17 mouse cellular contexts compared by ENCODE assay signal in the genomic region with DNA sequence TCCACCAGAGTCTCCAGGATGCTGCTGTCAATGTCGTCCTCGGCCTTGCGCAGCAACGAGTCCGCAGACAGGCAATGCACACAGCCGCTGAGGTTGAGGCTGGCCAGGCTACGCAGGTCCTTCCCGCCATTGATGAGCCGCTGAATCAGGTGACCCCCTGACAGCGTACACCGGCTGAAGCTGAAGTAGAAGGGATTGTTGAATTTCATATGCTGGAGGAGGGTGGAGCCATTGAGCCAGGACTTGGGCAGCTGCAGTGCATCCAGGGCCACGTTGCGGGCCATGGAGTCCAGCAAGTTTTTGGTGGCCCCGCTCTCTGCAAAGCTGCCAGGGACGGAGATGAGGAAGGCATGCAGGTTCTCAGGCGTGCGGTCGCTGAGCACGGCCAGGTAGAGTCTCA. TPM values are rescaled to one million over a fixed set of nuclear protein-coding genes. Genes with fewer than 3 reads are reported as not detected.
DNase-seq lines count a peak whose midpoint lies in the region; TF ChIP-seq lines count a peak whose summit lies in the region.
"Had no signal": no experiment of that assay in that cellular context is flagged by ENCODE, and none has a peak within 500 bp of the region (broad histone marks: within the 10 kb centered on the region; RNA-seq: fewer than 3 reads in every experiment).

No protein-coding gene starts in this region.

- peak overlapping the region; percentile 74 for H3K4me3 ChIP-seq in E14TG2a.4 (replicated peaks; ENCODE audit: low read length)
- H3K4me3 ChIP-seq in ES-Bruce4 (ENCODE audit: low read depth, low read length), result peak overlapping the region; percentile 9
- H3K4me3 ChIP-seq: forebrain, embryonic 10.5 days; forebrain, embryonic 13.5 days; hindbrain, embryonic 12.5 days; hindbrain, embryonic 15.5 days had no signal

- H3K36me3 ChIP-seq in E14TG2a.4 (ENCODE audit: insufficient read depth, low read length) (peaks cover 89% of the 10 kb centered on the region), ES-Bruce4 (ENCODE audit: control insufficient read depth, insufficient read depth, low read length, poor library complexity, severe bottlenecking) (no peaks in the 10 kb centered on the region)

- no peak for TF ChIP-seq EP300 in ES-Bruce4 (IDR thresholded peaks at IDR 0.05; ENCODE audit: insufficient read depth, low read depth, low read length)

- no peak overlapping the region for H3K27ac ChIP-seq in ES-Bruce4 (ENCODE audit: insufficient read depth, low read length)
- H3K27ac ChIP-seq: forebrain, embryonic 10.5 days; forebrain, embryonic 13.5 days; hindbrain, embryonic 12.5 days; hindbrain, embryonic 15.5 days had no signal

- H3K4me1 ChIP-seq in E14TG2a.4 (replicated peaks; ENCODE audit: low read depth, low read length), result peaks cover 78% of the 10 kb centered on the region
- peaks cover 8% of the 10 kb centered on the region for H3K4me1 ChIP-seq in ES-Bruce4 (ENCODE audit: control insufficient read depth, insufficient read depth, low read length)

- no peaks in the 10 kb centered on the region for H3K9me3 ChIP-seq in E14TG2a.4 (ENCODE audit: low read length)
- H3K9me3 ChIP-seq in ES-Bruce4 (replicated peaks; ENCODE audit: control insufficient read depth, insufficient read depth, low read length, poor library complexity, severe bottlenecking), result no peaks in the 10 kb centered on the region
- H3K9me3 ChIP-seq: forebrain, embryonic 10.5 days; forebrain, embryonic 13.5 days; hindbrain, embryonic 12.5 days; hindbrain, embryonic 15.5 days had no signal

- H3K27me3 ChIP-seq in E14TG2a.4 (ENCODE audit: insufficient read depth, low read length), result no peaks in the 10 kb centered on the region
- no peaks in the 10 kb centered on the region for H3K27me3 ChIP-seq in ES-Bruce4 (ENCODE audit: control insufficient read depth, insufficient read depth, low read length, poor library complexity, severe bottlenecking)
- H3K27me3 ChIP-seq: forebrain, embryonic 13.5 days; hindbrain, embryonic 12.5 days; hindbrain, embryonic 15.5 days had no signal

- peak; percentile 21 for DNase-seq in cerebellum, adult 9-11 months
- DNase-seq in cerebellum, postnatal 10 days, result no peak
- no peak for DNase-seq in testis, postnatal 14 days (ENCODE audit: low spot score)
- DNase-seq in kidney, postnatal 36 days, result no peak
- DNase-seq: adrenal gland, adult 2 months; adrenal gland, postnatal 14 days; cerebellum, adult 2 months; cerebellum, postnatal 25 days; embryo, embryonic 11 days; gastrocnemius, postnatal 14 days; kidney, adult 2 months had no signal

- TF ChIP-seq CTCF in E14TG2a.4 (conservative IDR thresholded peaks at IDR 0.05; ENCODE audit: low read length) (no peak), ES-Bruce4 (IDR thresholded peaks at IDR 0.05; ENCODE audit: low read depth, low read length) (no peak)

- TF ChIP-seq POLR2A in ES-Bruce4 (IDR thresholded peaks at IDR 0.05; ENCODE audit: insufficient read depth, low read length), result no peak

- no peak overlapping the region for H3K9ac ChIP-seq in ES-Bruce4 (ENCODE audit: low read depth, poor library complexity, severe bottlenecking)
- H3K9ac ChIP-seq: forebrain, embryonic 13.5 days; hindbrain, embryonic 12.5 days; hindbrain, embryonic 15.5 days had no signal

RNA-seq across cellular contexts. Expression of gene Fbxl18, which starts 9.0 kb away (rescaled TPM):
- polyA plus RNA-seq in ES-Bruce4 (2011; ENCODE audit: insufficient read depth, insufficient read length, low read depth, missing spikeins), result 19.3 and 21.2 TPM in 2 replicates

RNA-seq across cellular contexts. Expression of gene Actb, which starts 20.4 kb away (rescaled TPM):
- polyA plus RNA-seq in ES-Bruce4 (2011; ENCODE audit: insufficient read depth, insufficient read length, low read depth, missing spikeins), result 3,823 and 4,237 TPM in 2 replicates
